Mouse (Mus musculus): ENCODE results near the gene Hint1.

DNA sequence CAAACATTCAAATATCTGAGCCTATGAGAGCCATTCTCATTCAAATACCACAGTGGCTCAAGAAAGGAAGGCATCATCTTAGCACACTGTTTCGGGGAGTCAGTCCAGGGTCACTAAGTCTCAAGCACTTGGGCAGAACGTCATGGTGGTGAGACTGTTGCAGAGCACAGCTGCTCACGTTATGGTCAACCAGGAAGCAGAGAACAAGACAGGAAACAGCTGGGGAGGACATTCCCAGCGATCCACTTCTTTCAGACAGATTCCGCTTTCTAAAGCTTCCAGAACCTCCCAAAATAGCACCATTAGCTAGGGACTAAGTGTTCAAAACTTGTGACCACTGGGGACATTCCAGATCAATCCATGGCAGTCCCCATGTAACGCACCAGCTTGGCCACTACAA lies 21.7 kb downstream of the Hint1 start:
- TF ChIP-seq UBTF (IDR thresholded peaks at IDR 0.05; ENCODE audit: borderline replicate concordance, insufficient read depth, low read depth, low read length) (no peak), CTCF (IDR thresholded peaks at IDR 0.05 in 2 of 3, conservative IDR thresholded peaks at IDR 0.05 in 1 of 3; ENCODE audit: control insufficient read depth in 1 of 3, insufficient read depth in 1 of 3, low read depth in 2 of 3, low read length in 3 of 3, poor library complexity in 1 of 3, severe bottlenecking in 1 of 3) (no peak), JUND (IDR thresholded peaks at IDR 0.05; ENCODE audit: low read depth, low read length) (no peak), USF1 (IDR thresholded peaks at IDR 0.05; ENCODE audit: low read depth, low read length) (no peak)

Measured in MEL (cell line).